Mouse (Mus musculus): ENCODE results near the gene Ankrd27. TPM values are rescaled to one million over a fixed set of nuclear protein-coding genes. Genes with fewer than 3 reads are reported as not detected.
"Not testable (repeated sequence)": the region's sequence is repeated elsewhere in the genome, so short reads cannot be mapped to it uniquely, and the experiment has no call there.

Gene Ankrd27
- total RNA-seq (2021) = 10 to 100 TPM; 30.1 to 35.3 TPM
- long read RNA-seq, experiment 1, full-length matches to known transcripts = 9 of 18 reads
- long read RNA-seq, experiment 1, partial matches to known transcripts = 6 of 18 reads
- long read RNA-seq, experiment 1, other reads (novel, unspliced or antisense) = 3 of 18 reads
- long read RNA-seq, experiment 2, full-length matches to known transcripts = 15 of 33 reads
- long read RNA-seq, experiment 2, partial matches to known transcripts = 9 of 33 reads
- long read RNA-seq, experiment 2, other reads (novel, unspliced or antisense) = 9 of 33 reads

DNA sequence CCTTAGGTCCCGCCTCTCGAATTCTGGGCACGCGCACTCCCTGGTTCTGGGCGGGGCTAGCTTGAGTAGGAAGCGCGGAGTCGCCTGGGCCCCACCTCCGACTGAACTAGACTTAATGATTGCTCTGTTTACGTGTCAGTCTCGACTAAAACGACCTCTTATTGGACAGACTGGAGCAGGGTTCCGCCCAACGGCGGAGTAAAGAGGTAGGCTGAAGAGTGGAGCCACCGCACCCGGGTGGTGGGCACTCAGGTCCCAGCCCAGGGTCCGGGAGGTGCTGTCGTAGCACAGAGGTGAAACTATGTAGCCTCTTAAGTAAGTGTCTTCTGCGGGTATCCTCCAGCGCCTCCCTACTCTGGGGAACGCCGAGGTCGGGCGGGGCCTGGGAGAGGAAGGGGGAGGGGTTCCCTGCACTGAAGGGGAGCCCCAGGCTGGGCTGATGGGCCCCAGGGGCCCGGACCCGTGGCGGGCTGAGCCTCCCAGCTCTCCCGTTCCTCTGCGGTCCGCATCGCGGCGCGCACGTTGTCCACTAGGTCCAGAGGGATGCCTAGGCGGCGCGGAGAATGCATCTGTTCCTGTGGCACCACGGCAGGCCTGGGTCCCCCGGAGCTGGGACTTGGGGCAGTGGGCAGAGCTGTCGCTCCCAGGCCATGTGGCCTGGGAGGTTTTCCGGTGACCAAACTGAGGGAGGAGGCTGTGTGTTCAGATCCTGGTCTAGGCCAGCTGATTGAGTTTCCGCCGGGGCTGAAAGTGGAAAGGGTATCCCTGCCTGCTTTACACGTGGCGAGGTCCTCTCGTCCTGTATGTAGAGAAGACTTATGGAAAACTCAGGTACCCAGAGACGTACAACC is at the start of gene Ankrd27:
Gene Ankrd27 (plus strand): TSS at position 190 of the 851 bp plus-strand sequence.
- peak; percentile 95 for DNase-seq

DNA sequence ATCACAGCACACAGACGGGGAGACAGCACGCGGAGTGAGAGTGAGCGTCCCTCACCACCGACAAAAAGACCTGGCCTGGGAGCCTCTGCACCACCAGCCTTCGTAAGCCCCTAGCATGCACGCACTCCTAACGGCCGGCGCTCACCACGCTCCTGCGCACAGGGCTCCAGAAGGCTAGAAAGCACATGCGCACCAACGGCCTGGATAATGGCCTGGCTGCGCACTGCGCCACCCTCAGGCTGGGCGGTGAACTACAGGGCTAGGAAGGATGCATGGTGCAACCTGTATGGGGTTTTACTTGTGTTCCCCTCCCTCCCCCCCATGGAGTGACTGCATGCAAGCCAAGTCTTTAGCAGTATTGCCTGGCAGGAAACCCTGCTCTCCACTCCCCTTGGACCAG is 48.5 kb upstream of the Ankrd27 start, which contains the start of gene Tdrd12:
Gene Tdrd12 (minus strand): TSS at position 184 of the 400 bp plus-strand sequence.
- no peak for DNase-seq

DNA sequence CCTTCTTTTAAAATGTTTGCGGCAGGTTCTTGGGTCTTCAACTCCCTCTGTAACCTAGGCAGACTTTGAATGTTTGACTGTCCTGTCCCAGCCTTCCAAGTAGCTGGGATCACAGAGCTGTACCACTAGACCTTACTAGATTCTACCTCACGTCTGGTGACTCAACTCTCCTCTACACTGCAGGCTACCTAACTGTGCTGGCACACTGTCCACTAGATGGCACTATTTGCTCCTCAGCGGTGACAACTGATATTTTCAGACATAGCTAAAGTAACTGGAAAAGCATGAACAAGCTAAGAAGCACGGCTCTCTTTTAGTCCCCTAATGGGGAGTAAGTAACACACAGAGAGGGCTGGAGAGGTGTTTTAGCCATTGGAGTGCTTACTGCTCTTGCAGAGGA is 40.2 kb upstream of the Ankrd27 start:
- peak; percentile 67 for DNase-seq

DNA sequence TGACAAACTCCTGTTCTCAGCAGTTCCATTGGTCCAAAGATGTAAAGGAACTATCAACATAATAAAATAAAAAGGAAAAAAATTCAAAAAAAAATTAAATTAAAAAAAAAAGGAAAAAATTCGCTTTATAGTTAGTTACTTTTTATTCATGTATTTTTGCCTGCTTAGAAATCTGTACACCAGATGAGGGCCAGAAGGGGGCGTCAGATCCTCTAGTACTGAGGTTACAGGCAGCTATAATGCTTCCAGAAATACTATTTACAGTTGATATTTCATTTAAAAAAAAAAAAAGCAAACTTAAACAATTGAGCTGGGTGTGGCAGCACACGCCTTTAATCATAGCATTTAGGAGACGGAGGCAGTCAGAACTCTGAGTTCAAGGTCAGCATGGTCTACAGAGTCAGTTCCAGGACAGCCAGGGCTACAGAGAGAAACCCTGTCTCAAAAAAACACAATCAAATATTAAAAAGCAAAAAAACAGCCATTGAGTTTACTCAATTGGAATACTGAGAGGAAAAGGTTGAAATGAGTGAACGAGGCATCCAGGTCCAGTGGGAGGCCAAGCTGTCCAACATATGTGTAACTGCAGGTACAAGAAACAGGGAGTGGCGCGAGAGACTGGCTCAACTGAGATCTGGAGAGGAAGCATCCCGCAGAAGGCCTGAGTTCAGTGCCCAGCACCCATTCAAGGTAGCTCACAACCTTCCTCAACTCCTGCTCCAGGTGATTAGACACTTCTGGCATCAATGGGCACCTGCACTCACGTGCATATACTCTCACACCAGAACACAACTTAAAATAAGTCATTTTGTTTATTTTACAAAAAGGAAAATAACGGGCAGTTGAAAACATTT is 32.1 kb upstream of the Ankrd27 start:
- DNase-seq = peak; percentile 51

DNA sequence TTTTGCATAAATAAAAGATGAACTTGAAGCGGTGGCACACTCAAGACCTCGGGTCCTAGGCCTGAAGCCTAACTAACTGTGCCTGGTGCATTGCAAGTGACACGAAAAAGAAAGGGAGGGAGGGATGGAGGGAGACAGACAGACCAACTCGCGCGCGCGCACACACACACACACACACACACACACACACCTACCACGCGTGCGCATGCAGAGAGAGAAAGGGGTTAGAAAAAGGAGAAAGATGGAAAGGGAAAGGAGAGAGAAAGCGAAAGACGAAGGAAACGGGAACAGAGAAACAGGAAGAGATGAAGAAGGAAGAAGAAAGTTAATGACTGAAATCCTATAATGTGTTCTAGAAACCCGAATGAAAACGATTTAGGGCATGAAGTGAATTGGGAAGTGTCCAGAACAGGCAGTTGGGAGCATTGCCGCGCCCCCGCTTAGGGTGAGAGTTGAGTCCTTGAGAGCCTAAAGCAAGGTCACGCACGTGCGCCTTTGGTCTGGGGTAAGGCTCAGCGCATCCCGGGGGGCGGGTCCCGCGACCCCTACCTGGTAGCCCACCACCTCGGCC is 31.4 kb upstream of the Ankrd27 start:
- DNase-seq = peak; percentile 41

DNA sequence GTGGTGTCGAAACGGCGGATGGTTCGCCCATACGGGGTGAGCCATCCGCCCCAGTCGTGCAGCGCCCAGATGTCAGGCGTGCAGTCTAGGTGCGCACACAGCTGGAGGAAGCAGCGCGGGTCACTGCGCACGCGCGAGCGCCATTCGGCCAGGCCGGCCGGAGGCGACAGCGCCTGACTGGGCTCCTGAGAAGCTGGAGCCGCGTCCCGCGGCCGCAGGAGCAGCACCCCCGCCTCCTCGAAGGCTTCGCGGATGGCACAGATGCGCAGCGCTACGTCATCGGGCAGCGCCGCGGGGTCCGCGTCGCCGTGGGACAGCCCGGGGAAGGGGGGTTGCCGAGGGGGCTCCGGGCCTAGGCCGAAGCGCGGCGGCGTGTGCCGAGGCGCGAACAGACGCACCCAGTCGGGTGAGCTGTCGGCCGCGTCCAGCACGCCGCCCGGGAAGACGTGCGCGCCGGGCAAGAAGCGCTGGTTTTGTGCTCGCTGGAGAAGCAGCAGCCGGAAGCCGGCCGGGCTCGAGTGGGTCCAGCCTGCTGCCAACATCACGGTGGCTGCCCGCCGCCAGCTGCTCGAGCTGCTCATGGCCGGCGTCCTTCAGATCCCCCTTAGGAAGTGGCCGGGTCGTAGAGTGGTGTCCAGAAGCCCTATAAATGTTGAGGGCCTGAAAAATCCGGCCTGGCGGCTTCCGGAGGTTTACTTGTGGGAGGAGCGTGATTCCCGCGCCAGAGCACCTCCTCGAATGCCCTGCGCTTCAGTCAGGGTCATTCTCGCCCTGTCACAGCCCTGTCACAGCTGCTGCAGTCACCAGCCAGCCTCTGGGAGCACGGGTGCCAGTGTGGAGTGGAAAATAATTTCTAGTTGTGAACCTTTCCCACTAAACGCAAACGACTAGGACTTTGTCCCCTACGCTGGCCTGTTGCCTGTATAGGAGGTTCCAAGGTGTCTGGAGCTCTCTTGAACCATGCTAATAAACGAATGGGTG is 30.5 kb upstream of the Ankrd27 start:
- peak; percentile 93 for DNase-seq

DNA sequence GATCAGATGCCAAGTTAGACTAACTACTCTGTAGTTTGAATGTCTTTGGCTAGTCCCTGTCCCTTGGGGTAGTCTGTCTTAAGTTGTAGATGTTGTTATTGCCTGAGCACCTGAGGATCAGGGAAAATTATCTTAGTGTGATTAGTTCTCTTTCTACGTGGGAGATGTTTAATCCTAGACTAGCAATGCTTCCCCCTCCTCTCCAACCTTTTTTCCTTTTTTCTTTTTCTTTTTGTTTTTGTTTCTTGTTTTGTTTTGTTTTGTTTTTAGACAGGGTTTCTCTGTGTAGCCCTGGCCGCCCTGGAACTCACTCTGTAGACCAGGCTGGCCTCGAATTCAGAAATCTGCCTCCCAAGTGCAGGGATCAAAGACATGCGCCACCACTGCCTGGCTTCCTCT is 29.8 kb upstream of the Ankrd27 start, which contains the start of gene Nudt19:
Gene Nudt19 (minus strand): TSS at position 100 of the 399 bp plus-strand sequence.
- DNase-seq = no peak

DNA sequence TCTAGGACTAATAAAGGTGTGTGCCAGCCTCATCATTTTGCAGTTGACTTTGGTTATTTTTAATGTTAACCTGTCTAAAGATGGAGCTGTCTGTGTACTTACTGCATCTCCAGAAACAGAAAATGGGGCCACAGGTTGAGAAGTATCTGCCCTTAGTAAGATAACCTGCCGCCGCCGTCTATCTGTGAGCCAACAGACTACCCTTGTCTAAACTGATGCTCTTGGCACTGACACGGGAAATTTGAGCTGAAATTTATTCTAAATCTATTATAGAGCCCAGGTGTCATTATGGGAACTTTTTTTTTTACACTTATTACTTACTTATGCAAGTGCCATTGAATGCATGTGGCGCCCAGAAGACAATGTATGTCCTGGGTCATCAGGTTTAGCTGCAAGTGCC is 29.1 kb upstream of the Ankrd27 start:
- DNase-seq = no peak

DNA sequence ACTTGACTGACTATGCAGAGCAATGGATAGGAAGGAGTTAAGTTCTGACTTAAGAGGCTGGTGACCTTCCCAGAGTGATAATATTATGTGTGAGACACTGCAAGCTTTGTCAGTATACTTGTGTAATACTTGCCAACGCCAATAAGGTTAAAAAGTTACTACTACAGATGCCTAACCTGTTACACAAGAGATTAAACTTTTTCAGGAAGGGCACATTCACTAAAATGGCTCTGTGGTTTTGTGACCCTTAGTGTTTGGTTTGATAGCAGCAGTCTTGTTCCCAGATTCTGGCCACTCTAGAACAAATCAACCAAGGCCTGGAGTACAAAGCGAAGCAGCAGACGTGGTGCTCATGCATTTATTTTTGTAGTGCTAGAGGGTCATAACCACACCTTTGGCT is 28.5 kb upstream of the Ankrd27 start:
- no peak for DNase-seq

DNA sequence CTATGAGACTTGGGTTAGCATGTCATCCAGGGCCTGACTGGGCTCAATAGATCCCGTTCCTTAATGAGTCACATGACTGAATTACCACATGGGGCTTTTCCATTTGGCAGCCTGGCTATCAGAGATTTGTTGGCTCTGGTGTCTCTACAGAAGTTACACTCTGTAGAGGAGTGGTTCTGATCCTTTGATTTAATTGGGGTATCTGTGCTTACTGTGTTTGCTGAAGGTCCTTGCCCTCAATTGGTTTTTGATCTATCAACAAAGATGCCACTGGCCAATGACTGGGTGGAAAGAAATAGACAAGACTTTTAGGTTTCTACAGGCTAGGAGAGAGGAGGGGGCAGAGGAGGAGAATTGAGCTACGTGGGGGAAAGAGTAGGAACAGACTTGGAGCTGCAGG is 27.4 kb upstream of the Ankrd27 start:
- peak; percentile 27 for DNase-seq

DNA sequence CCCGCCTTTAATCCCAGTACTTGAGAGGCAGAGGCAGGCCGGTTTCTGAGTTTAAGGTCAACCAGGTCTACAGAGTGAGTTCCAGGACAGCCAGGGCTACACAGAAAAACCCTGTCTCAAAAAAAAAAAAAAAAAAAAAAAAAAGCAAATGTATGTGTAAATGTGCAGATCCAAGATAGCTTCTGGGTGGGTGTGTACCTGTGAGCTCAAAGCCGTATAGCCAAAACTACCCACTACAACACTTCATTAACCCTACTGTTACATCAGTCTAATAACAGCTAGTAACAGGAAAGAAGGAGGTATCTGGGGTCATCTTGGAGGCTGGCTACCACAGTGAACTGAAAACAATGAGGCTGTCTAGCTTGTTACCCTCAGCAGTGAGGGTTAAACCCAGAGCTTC is 26.2 kb upstream of the Ankrd27 start:
- no peak for DNase-seq

DNA sequence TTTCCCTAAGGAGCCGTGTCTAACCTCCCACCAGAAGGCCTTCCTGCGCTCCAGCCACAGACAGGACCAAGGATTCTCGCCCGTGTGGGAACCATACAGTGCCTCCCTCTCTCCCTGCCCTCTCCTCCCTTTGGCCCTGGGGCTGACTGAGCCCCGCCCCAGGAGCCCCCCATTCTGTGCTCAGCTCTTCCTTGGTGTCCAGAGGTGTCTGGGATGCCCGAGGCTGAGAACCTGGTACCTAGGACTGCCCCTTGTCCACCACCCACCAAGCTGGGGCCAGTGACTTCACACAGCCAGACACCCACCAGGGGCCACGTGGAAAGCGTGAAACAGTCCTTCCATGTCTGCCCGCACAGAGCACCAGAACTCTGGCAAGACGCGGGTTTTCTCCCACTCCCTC is 23.0 kb upstream of the Ankrd27 start:
- DNase-seq = no peak

DNA sequence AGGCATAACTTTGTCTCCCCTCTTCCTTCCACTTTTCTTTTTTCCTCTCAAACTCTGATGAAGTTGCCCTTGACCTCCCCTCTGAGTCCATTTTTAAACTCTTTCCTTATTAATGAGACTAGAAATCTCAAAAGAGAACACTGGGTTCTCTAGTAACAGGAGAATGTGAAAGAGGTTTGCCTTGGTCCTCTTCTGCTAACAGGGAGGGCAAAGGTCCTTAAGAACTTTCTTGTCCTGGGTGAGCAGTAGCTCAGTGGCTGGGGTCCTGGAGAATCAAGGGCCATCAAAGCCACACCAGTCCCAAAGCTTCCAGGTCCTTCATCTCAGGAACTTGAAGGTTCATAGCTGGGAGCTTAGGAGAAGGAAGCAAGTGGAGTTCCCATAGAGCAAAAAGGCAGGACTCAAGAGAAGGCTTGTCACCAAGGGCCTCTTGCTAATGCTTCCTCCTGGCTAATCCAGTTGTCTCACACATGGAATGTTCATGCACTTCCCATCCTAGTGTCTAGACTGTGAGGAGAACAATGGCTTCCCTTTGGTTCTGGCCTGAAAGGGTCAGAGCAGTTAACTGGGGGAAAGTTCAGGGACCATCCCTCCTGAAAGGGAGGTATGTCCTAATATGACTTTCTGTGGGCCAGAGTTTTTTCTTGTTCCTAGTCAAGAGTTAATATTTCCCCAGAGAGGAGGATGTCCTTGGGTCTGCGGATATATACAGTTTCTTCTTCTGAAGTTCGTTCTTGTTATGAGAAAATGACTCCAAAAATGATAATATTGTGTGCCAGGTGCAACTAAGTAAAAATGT is 21.8 kb upstream of the Ankrd27 start:
- no peak for DNase-seq

DNA sequence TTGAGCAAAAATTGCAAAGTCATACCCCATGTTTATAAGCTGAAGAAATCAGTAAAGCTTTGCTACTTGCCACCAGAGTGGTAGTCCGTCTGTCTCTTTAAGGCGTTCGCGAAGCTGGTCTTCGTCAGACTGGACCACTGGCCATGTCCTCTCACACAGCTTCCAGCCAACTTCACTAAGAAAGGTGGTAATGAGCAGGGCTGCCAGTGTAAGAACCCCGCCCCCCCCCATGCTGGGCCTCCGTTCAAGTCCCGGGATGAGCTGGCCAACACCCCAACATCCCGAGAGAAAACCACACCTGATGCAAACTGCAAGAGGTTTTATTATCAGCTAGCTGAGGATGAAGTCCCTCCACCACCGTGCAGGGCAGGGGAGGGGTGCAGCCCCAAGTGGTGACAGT is 21.2 kb upstream of the Ankrd27 start:
- DNase-seq = not testable (repeated sequence)

DNA sequence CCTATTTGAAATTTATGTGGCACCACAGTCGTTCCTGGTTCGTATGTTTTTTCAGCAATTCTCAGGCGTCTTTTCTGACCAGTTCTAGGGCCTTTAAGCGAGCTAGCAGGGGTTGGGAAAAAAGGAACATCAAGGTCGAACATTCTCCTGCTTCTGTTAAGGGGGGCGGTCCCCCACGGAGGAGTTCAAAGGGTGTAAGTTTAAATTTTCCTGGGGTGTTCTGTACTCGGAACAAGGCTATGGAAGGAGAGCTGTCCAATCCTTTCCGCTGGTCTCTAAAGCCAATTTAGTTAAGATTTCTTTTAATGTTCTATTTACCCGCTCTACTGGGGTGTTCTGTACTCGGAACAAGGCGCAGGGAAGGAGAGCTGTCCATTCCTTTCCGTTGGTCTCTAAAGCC is 20.1 kb upstream of the Ankrd27 start:
- not testable (repeated sequence) for DNase-seq

DNA sequence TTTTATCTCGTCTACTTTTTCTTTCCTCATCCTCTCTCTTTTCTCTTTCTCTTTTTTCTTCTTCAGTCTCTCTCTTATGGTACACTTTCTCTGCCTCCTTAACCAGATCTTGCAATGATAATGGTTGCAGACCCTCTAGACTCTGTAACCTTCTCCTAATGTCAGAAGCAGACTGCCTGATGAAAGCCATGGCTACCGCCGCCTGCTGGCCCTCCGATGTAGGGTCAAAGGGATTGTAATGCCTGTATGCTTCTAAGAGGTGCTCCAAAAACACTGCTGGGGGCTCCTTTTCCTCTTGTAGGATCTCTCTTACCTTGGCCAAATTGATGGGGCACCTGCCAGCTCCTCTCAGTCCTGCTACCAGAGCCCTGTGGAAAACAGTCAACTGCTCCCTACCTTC is 16.3 kb upstream of the Ankrd27 start:
- DNase-seq = not testable (repeated sequence)

DNA sequence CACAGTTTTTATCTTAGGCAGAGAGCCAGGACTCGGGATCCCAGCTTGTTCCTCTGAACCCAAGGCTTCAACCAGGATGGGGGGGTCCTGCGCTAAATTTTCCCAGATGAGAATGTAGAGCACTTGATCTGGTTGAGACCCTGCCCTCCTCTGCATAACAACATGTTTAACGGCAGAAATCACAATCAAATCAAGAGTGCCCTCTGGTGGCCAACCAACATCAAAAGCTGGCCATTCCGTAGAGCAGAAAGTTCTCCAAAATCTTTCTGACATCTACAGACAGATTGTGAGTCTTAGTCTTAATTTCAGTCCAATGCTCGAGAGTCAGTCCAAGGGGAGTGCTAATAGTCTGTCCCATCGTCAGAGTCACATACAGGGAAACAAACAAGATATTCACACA is 15.2 kb upstream of the Ankrd27 start:
- not testable (repeated sequence) for DNase-seq

DNA sequence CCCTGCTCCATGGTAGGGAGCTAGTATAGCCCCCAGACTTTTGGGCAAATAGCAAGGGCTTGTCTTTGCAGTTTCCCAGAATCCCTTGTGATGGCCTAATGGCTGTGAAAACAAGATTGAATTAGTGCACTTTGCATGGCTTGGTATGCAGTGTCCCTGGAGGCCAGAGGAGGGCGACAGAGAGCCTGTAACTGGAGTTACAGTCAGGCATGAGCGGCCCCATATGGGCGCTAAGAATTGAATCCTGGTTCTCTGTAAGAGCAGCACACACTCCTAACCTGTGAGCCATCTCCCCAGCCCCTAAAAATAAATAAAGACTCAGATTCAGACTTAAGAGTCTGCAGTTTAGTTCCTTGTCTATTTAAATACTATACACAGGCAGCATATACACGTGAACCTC is 6.2 kb upstream of the Ankrd27 start:
- peak; percentile 64 for DNase-seq

DNA sequence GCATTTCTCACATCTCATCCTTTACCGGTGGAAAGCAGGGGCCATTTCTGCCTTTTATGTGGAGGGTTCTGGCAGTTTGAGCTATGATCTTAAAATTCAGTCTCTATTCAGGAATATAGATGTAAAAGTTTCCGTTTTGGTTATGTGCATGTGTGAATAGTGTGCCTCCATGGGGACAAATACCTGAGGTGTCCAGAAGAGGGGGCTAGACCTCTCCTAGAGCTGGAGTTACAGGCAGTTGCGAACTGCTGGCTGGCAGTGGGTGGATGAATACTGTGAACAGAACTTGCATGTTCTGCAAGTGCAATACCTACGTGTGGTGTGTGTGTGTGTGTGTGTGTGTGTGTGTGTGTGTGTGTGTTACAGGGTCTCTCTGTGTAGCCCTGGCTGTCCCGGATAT is 3.3 kb upstream of the Ankrd27 start:
- DNase-seq = no peak

DNA sequence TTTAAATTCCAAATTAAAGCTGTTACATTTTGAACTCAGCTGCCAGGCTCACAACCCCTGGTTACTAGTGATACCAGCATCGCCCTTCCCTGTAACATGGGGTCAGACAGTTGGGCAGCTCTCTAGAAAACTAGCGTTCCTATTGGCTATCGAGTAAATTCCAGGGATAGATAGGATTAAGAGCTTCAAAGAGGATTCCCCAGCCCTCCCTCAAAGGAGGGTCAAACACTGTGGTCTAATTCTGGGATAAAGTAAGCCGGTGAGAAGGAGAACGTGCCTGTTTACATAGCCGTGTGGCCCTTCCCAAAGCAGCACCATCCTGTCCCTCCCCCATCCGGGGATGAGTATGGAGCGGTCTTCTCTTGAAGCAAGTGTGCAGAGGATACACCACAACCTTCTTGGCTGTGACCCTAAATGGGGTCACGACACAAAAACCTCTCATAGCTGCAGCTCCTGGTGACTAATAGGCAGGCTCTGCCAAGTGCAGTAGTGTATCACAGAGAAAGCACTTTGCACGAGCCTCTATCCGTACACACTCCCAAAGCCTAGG is 2.5 kb upstream of the Ankrd27 start:
- no peak for DNase-seq

All from adrenal gland, postnatal 10 days (tissue).